Mouse (Mus musculus): ENCODE measurements around the gene Tns1.

The Tns1 gene

GRCm38 (mm10) chr1:73942243-73942642, 182.0 kb downstream of the Tns1 start:
- DNase-seq (ENCODE audit: extremely low read depth, insufficient read length, low spot score) = no peak

GRCm38 (mm10) chr1:73941697-73942096, 182.6 kb downstream of the Tns1 start:
- DNase-seq (ENCODE audit: extremely low read depth, insufficient read length, low spot score) = no peak

- no peak for DNase-seq (ENCODE audit: extremely low read depth, insufficient read length, low spot score)
Measured at GRCm38 (mm10) chr1:73940491-73941204, 183.6 kb downstream of the Tns1 start.

GRCm38 (mm10) chr1:73938597-73938996, 185.7 kb downstream of the Tns1 start:
- DNase-seq (ENCODE audit: extremely low read depth, insufficient read length, low spot score) = no peak

GRCm38 (mm10) chr1:73937805-73938204, 186.4 kb downstream of the Tns1 start:
- no peak for DNase-seq (ENCODE audit: extremely low read depth, insufficient read length, low spot score)

GRCm38 (mm10) chr1:73936537-73936936, 187.7 kb downstream of the Tns1 start:
- DNase-seq (ENCODE audit: extremely low read depth, insufficient read length, low spot score) = no peak

- no peak for DNase-seq (ENCODE audit: extremely low read depth, insufficient read length, low spot score)
Measured at GRCm38 (mm10) chr1:73935442-73936080, 188.7 kb downstream of the Tns1 start.

GRCm38 (mm10) chr1:73933146-73933490, 191.1 kb downstream of the Tns1 start:
- DNase-seq (ENCODE audit: extremely low read depth, insufficient read length, low spot score) = no peak

- DNase-seq (ENCODE audit: extremely low read depth, insufficient read length, low spot score) = no peak
Measured at GRCm38 (mm10) chr1:73932421-73933145, 191.7 kb downstream of the Tns1 start.

- no peak for DNase-seq (ENCODE audit: extremely low read depth, insufficient read length, low spot score)
Measured at GRCm38 (mm10) chr1:73931851-73932250, 192.4 kb downstream of the Tns1 start.

GRCm38 (mm10) chr1:73930411-73931134, 193.7 kb downstream of the Tns1 start:
- DNase-seq (ENCODE audit: extremely low read depth, insufficient read length, low spot score) = no peak

GRCm38 (mm10) chr1:73929952-73930329, 194.3 kb downstream of the Tns1 start:
- no peak for DNase-seq (ENCODE audit: extremely low read depth, insufficient read length, low spot score)

GRCm38 (mm10) chr1:73929211-73929951, 194.9 kb downstream of the Tns1 start:
- no peak for DNase-seq (ENCODE audit: extremely low read depth, insufficient read length, low spot score)

- DNase-seq (ENCODE audit: extremely low read depth, insufficient read length, low spot score) = no peak
Measured at GRCm38 (mm10) chr1:73928385-73928784, 195.9 kb downstream of the Tns1 start.

GRCm38 (mm10) chr1:73927819-73928218, 196.4 kb downstream of the Tns1 start:
- no peak for DNase-seq (ENCODE audit: extremely low read depth, insufficient read length, low spot score)

- no peak for DNase-seq (ENCODE audit: extremely low read depth, insufficient read length, low spot score)
Measured at GRCm38 (mm10) chr1:73926279-73926678, 198.0 kb downstream of the Tns1 start.

GRCm38 (mm10) chr1:73924871-73925610, 199.2 kb downstream of the Tns1 start:
- DNase-seq (ENCODE audit: extremely low read depth, insufficient read length, low spot score) = no peak

GRCm38 (mm10) chr1:73924210-73924609, 200.0 kb downstream of the Tns1 start:
- no peak for DNase-seq (ENCODE audit: extremely low read depth, insufficient read length, low spot score)

- no peak for DNase-seq (ENCODE audit: extremely low read depth, insufficient read length, low spot score)
Measured at GRCm38 (mm10) chr1:73923185-73923584, 201.1 kb downstream of the Tns1 start.

- DNase-seq (ENCODE audit: extremely low read depth, insufficient read length, low spot score) = no peak
Measured at GRCm38 (mm10) chr1:73920701-73921100, 203.5 kb downstream of the Tns1 start.

Data from 3134 (cell line).